ENCODE assay signal across 8 mouse cellular contexts in genomic region chr16:38713404-38714258, GRCm38 (mm10). TPM values are rescaled to one million over a fixed set of nuclear protein-coding genes. Genes with fewer than 3 reads are reported as not detected.
DNase-seq lines count a peak whose midpoint lies in the region; ATAC-seq and TF ChIP-seq lines count a peak whose summit lies in the region.

No protein-coding gene starts in this region.

- H3K4me3 ChIP-seq in limb, embryonic 14.5 days (replicated peaks; ENCODE audit: low read length) = peak overlapping the region; percentile 71
- H3K4me3 ChIP-seq in small intestine, adult 2 months (ENCODE audit: low read depth, low read length) = peak overlapping the region; percentile 95

- peaks cover 5% of the 10 kb centered on the region; the same call in 1 of the 2 replicates for H3K36me3 ChIP-seq in limb, embryonic 14.5 days (ENCODE audit: control insufficient read depth, insufficient read depth, low read length)
- H3K36me3 ChIP-seq in small intestine, adult 2 months (ENCODE audit: control insufficient read depth, insufficient read depth, low read length) = no peaks in the 10 kb centered on the region

- ATAC-seq in limb, embryonic 14.5 days (ENCODE audit: low FRiP score, low read depth) = no peak; the same call in 1 of the 2 replicates
- ATAC-seq in cerebellum, adult (ENCODE audit: insufficient number of reproducible peaks, low FRiP score, low TSS enrichment) = no peak

- H3K4me2 ChIP-seq in limb, embryonic 14.5 days (replicated peaks; ENCODE audit: low read depth, low read length, severe bottlenecking) = peak overlapping the region; percentile 74

- no peak for TF ChIP-seq CTCF in small intestine, adult 2 months (IDR thresholded peaks at IDR 0.05; ENCODE audit: extremely low read depth, insufficient read length, insufficient replicate concordance, low read depth, low read length)

- peaks cover 9% of the 10 kb centered on the region for H3K4me1 ChIP-seq in limb, embryonic 14.5 days (ENCODE audit: control insufficient read depth, insufficient read depth, low read length)
- no peaks in the 10 kb centered on the region for H3K4me1 ChIP-seq in small intestine, adult 2 months (ENCODE audit: control insufficient read depth, insufficient read depth, insufficient read length, low read length)

- peak; percentile 32 for DNase-seq in embryo, embryonic 10 days (ENCODE audit: low spot score)
- no peak for DNase-seq in embryo, embryonic 9.5 days (ENCODE audit: extremely low spot score)
- peak; percentile 55 for DNase-seq in thymus, postnatal 0 days (ENCODE audit: low spot score)
- DNase-seq in thymus, postnatal 10 days (ENCODE audit: low spot score in 2 of 2) = no peak
- DNase-seq in limb, embryonic 14.5 days (ENCODE audit: low spot score) = peak; percentile 49
- DNase-seq in spleen, adult 12 weeks (ENCODE audit: low spot score) = no peak

- no peaks in the 10 kb centered on the region for H3K9me3 ChIP-seq in limb, embryonic 14.5 days (ENCODE audit: control insufficient read depth, low read length)

- WGBS in limb, embryonic 14.5 days = 12% methylated on average over 17 of the region's 17 CpGs
- 12% methylated on average over 17 of the region's 17 CpGs for WGBS in small intestine, adult 2 months

- peak overlapping the region; percentile 94 for H3K27ac ChIP-seq in limb, embryonic 14.5 days (replicated peaks; ENCODE audit: low read depth, low read length)
- peak overlapping the region; percentile 91 for H3K27ac ChIP-seq in small intestine, adult 2 months (ENCODE audit: insufficient read depth, low read depth, low read length)

- no peaks in the 10 kb centered on the region for H3K27me3 ChIP-seq in limb, embryonic 14.5 days (ENCODE audit: control insufficient read depth, insufficient read depth, low read length)
- H3K27me3 ChIP-seq in small intestine, adult 2 months (ENCODE audit: control insufficient read depth, insufficient read depth, low read length) = no peaks in the 10 kb centered on the region

- peak overlapping the region; percentile 80 for H3K9ac ChIP-seq in limb, embryonic 14.5 days (ENCODE audit: low read depth, low read length, severe bottlenecking)

- TF ChIP-seq POLR2A in limb, embryonic 14.5 days (IDR thresholded peaks at IDR 0.05; ENCODE audit: borderline replicate concordance, extremely low read depth, insufficient read depth, insufficient read length) = no peak
- no peak for TF ChIP-seq POLR2A in small intestine, adult 2 months (IDR thresholded peaks at IDR 0.05; ENCODE audit: low read depth, low read length)

RNA-seq across cellular contexts. Expression of gene Arhgap31, which starts 0.6 kb away (rescaled TPM):
- 3.9 and 5.7 TPM in 2 replicates for polyA plus RNA-seq in thymus, postnatal 0 days (2015; fragmentation: Nextera tagmentation; extraction: Ambion mirVana)
- polyA plus RNA-seq in limb, embryonic 14.5 days (2012; rRNA removed) = 15.0 and 15.3 TPM in 2 replicates
- polyA plus RNA-seq in limb, embryonic 14.5 days (2014; fragmentation: Nextera tagmentation; extraction: Ambion mirVana) = 18.1 and 20.3 TPM in 2 replicates
- 2.0 and 4.0 TPM in 2 replicates for polyA plus RNA-seq in small intestine, adult 2 months (2012; rRNA removed)

RNA-seq across cellular contexts. Expression of gene B4galt4, which starts 28.4 kb away (rescaled TPM):
- polyA plus RNA-seq in thymus, postnatal 0 days (2015; fragmentation: Nextera tagmentation; extraction: Ambion mirVana) = 8.3 and 8.4 TPM in 2 replicates
- 17.7 and 18.7 TPM in 2 replicates for polyA plus RNA-seq in limb, embryonic 14.5 days (2012; rRNA removed)
- 30.9 and 34.3 TPM in 2 replicates for polyA plus RNA-seq in limb, embryonic 14.5 days (2014; fragmentation: Nextera tagmentation; extraction: Ambion mirVana)
- 5.1 and 8.7 TPM in 2 replicates for polyA plus RNA-seq in small intestine, adult 2 months (2012; rRNA removed)

Comparison
In these comparisons a context has a peak if more than half of its experiments do, and no peak if none do; other contexts are left out.
1. DNase-seq: peak in embryo, embryonic 10 days (single experiment), thymus, postnatal 0 days (single experiment) and limb, embryonic 14.5 days (single experiment); none in embryo, embryonic 9.5 days (single experiment), thymus, postnatal 10 days (0 of 2) and spleen, adult 12 weeks (single experiment).